Mouse (Mus musculus) C2C12 (cell line): ENCODE results near the gene Tmem45a2. TPM values are rescaled to one million over a fixed set of nuclear protein-coding genes. Genes with fewer than 3 reads are reported as not detected.

Source experiments
- H3K27me3 ChIP-seq: one replicate; pipeline ENCODE4 v1.6.1; 2011; ENCODE audit not compliant: control insufficient read depth, insufficient read depth, insufficient read length
- H3K36me3 ChIP-seq: one replicate; pipeline ENCODE4 v1.6.1; 2011; ENCODE audit not compliant: control insufficient read depth, insufficient read depth
- H3K4me3 ChIP-seq: one replicate; pipeline ENCODE4 v1.5.1; 2011; ENCODE audit warnings: mild to moderate bottlenecking, control low read depth; ENCODE audit not compliant: poor library complexity, insufficient read depth, severe bottlenecking
- H3K79me2 ChIP-seq: one replicate; pipeline ENCODE4 v1.6.1; 2011; ENCODE audit not compliant: control insufficient read depth, insufficient read depth
- H3K79me3 ChIP-seq: one replicate; pipeline ENCODE4 v1.6.1; 2011; ENCODE audit warnings: low read depth, control low read depth
- H3ac ChIP-seq: one replicate; pipeline ENCODE3; 2011; ENCODE audit warnings: low read depth; ENCODE audit not compliant: control insufficient read depth, insufficient read length
- CEBPB ChIP-seq: IDR thresholded peaks from one replicate; pipeline ENCODE4 v1.6.1; 2011; ENCODE audit warnings: low read depth, mild to moderate bottlenecking, control low read depth, moderate library complexity
- CTCF ChIP-seq: IDR thresholded peaks from one replicate; pipeline ENCODE4 v1.5.1; 2011; ENCODE audit not compliant: control insufficient read depth, insufficient read depth, insufficient read length
- FOSL1 ChIP-seq: IDR thresholded peaks from one replicate; pipeline ENCODE4 v1.8.0; 2011; ENCODE audit warnings: mild to moderate bottlenecking, low read length; ENCODE audit not compliant: poor library complexity, insufficient read depth, severe bottlenecking
- MAX ChIP-seq: IDR thresholded peaks from one replicate; pipeline ENCODE4 v1.6.1; 2011; ENCODE audit warnings: mild to moderate bottlenecking, control low read depth
- MYOD1 ChIP-seq: IDR thresholded peaks from one replicate; pipeline ENCODE4 v1.6.1; 2011; ENCODE audit warnings: low read depth; ENCODE audit not compliant: control insufficient read depth, insufficient read length
- MYOG ChIP-seq: IDR thresholded peaks from one replicate; pipeline ENCODE4 v1.6.1; 2011; ENCODE audit not compliant: control insufficient read depth, insufficient read length; ENCODE audit errors: extremely low read depth
- USF1 ChIP-seq: IDR thresholded peaks from one replicate; pipeline ENCODE4 v1.6.1; 2011; ENCODE audit warnings: low read depth, mild to moderate bottlenecking, control low read depth, moderate library complexity
- long read RNA-seq, 2 experiments: library from polyadenylated mRNA; unstranded; transcript quantifications; one replicate each; pipeline ENCODE4 v2.0.0; 2019 to 2020
- polyA plus RNA-seq: library from polyadenylated mRNA; unstranded; fragments of >200 nt; fragmentation: generic; extraction: Trizol; gene quantifications from one replicate; pipeline ENCODE4 v1.2.1, GENCODE M21; 2012; ENCODE audit warnings: missing spikeins

Gene Tmem45a2
- polyA plus RNA-seq = not detected
- long read RNA-seq, experiment 1 = 0 reads
- long read RNA-seq, experiment 2 = 0 reads

DNA sequence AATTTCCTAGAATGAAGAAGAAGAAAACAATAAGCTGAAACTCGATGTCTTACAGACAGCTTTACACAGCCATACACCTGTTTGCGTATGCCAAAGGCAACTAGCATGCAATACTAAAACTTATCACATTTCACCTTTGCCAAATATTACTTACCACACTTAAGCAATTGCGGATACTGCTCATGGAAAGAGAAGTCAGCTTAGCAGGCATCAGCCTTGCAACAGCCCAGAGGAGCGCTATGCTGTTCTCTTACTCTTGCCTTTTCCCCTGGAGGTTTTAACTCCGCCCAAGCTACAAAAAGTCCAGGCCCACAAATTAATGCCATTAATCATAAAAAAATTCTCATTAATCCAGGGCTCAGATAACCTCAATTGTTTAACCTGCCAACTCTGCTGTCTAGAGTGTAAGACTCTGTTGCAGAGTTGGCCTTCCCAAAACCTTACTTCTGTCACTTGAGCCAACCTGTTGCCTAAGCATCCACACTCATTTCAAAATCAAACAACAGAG is at the start of gene Tmem45a2:
Gene Tmem45a2, minus strand, starts transcription at position 241 of the 508 bp plus-strand sequence.
- TF ChIP-seq MYOG = no peak
- no peak for TF ChIP-seq CEBPB
- no peak for TF ChIP-seq FOSL1
- TF ChIP-seq MAX = no peak
- no peak for TF ChIP-seq CTCF
- TF ChIP-seq USF1 = no peak
- TF ChIP-seq MYOD1 = no peak
- Histone ChIP-seq H3K79me3 (no peaks in the 10 kb centered on the region), H3K4me3 (no peak within 1 kb of the TSS), H3K79me2 (no peaks in the 10 kb centered on the region), H3ac (no peak within 1 kb of the TSS), H3K36me3 (no peaks in the 10 kb centered on the region), H3K27me3 (peaks cover 5% of the 10 kb centered on the region)

DNA sequence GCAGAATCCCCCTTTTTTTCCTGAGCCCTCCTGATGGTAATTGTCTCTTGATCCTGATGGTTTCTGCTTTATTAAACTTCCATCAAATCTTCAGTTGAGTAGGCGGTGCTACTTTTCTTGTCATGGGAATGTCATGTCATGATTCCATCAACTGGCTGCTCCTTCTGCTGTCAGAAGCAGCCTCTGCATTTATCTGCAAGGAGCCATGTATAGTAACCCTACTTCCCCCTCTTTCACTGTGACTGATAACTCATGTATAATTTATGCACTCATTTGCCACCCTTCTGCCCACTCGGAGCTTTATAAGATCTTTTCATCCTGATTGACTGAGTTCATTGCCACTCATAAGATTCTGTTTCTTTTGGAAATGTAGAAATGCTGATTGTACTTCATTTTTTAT is 46.4 kb upstream of the Tmem45a2 start:
- H3ac ChIP-seq = no peak overlapping the region
- peaks cover 5% of the 10 kb centered on the region for H3K27me3 ChIP-seq
- H3K4me3 ChIP-seq = no peak overlapping the region
- H3K36me3 ChIP-seq = no peaks in the 10 kb centered on the region
- H3K79me2 ChIP-seq = peaks cover 11% of the 10 kb centered on the region
- peaks cover 7% of the 10 kb centered on the region for H3K79me3 ChIP-seq
- TF ChIP-seq MYOG (no peak), FOSL1 (no peak), MAX (no peak), USF1 (no peak), CEBPB (no peak), MYOD1 (no peak), CTCF (no peak)

DNA sequence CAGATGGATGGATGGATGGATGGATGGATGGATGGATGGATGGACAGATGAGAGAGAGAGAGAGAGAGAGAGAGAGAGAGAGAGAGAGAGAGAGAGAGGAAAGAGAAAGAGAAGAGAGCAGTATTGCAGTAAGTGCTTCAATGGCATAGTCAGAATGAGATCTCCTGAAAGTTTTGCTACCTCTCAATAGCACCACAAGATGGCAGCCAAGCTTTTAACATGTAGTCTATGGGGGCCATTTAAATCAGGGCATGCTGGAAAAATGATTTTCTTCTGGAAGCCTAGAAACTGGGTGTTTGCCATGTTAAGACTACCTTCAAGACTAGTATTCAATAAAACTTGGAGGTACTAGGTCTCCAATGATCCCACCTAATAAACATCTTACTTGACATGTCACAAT is 44.9 kb upstream of the Tmem45a2 start:
- H3K36me3 ChIP-seq = no peaks in the 10 kb centered on the region
- H3ac ChIP-seq = no peak overlapping the region
- no peaks in the 10 kb centered on the region for H3K79me2 ChIP-seq
- peaks cover 9% of the 10 kb centered on the region for H3K27me3 ChIP-seq
- no peaks in the 10 kb centered on the region for H3K79me3 ChIP-seq
- H3K4me3 ChIP-seq = no peak overlapping the region
- TF ChIP-seq USF1 (no peak), MAX (no peak), CEBPB (no peak), FOSL1 (no peak), CTCF (no peak), MYOD1 (no peak), MYOG (no peak)

DNA sequence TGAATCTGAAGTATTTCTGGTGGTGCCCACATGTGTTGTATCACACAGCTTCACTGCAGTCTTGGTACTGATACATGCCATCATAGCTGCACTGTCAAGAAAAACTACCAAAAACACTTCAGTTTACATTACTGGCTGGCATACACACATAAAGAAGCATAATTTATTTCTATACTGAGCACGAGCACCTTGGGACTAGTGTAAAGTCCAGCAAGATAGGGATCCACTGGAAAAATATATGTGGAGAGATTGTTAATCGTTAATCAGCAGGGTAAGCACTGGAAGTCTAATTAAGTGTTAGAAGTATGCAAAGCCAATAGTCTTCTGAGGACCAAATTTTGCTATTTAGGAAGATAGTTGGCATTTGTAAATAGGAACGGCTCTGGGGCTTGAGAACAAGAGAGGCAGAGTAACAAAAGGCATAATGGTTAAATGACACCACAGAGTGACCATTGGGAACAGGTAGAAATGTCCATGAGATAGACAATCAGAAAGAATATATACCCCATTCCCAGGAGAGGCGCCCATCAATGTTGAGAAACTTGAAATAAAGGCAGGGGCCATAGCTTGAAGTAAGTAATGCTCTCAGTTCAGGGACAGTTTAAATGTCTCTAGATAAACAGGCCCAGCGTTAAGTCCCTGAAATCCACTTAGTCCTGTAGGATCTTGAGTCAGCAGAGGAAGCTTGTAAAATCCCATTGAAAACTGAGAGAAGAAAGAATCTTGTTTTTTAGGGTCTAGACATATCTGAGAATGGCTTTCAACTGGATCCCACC is 35.2 kb upstream of the Tmem45a2 start:
- Histone ChIP-seq H3K36me3 (no peaks in the 10 kb centered on the region), H3K79me2 (no peaks in the 10 kb centered on the region), H3ac (no peak overlapping the region), H3K27me3 (no peaks in the 10 kb centered on the region), H3K4me3 (no peak overlapping the region), H3K79me3 (no peaks in the 10 kb centered on the region)
- TF ChIP-seq FOSL1 (no peak), MYOD1 (no peak), USF1 (no peak), MAX (no peak), CTCF (no peak)

DNA sequence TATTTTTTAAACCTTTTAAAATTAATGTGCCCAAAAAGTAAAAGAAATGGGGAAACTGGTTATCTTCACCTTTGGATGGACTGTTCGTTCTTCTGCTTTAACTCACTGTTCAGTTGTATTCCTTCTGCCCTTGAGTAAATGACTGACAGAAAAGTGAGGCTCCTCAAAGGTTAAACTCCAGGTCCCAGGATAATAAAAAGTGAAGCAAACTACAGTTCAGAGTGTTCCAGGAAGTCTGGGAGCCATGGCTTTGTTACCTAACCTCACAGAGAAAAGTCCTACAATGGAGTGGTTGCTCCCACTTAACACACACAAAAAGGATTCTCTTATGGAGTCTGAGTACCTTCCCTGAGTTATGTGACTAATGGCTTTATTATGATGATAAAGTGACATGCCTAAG is 30.0 kb upstream of the Tmem45a2 start:
- peaks cover 8% of the 10 kb centered on the region for H3K27me3 ChIP-seq
- no peak overlapping the region for H3K4me3 ChIP-seq
- TF ChIP-seq FOSL1 (no peak), CEBPB (no peak), MAX (no peak), USF1 (no peak), MYOD1 (no peak), CTCF (no peak), MYOG (no peak)

DNA sequence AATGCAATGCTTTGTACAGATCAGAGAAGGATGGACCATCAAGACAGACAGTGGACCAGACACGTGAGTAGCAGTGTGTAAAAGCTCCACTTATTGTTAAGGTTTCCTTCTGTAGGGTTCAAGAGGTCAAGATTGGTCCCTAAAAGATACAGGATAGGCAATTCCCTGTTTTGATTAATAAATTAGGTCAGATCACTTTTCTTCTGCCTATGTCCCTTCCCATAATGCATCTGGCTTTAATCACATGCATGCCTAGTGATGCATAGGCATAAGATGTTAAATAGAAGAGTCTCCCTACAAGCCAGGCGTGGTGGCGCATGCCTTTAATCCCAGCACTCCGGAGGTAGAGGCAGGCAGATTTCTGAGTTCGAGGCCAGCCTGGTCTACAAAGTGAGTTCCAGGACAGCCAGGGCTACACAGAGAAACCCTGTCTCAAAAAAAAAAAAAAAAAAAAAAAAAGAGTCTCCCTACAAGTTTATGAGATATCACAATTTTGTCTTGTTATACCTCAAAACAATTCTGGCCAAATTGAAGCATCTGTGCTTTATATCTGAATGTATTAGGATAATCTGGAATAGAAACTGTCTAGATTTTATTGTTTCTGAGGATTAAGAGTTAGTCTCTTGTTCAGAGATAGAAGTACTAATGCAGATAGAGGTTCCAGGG is 28.5 kb upstream of the Tmem45a2 start:
- TF ChIP-seq FOSL1 (no peak), CTCF (no peak), MYOG (no peak), CEBPB (no peak), MYOD1 (no peak), USF1 (no peak), MAX (no peak)
- Histone ChIP-seq H3ac (no peak overlapping the region), H3K36me3 (no peaks in the 10 kb centered on the region), H3K27me3 (peaks cover 8% of the 10 kb centered on the region), H3K79me3 (no peaks in the 10 kb centered on the region), H3K4me3 (no peak overlapping the region), H3K79me2 (no peaks in the 10 kb centered on the region)

More for the DNA sequence above, 30.0 kb upstream of the Tmem45a2 start:
- no peaks in the 10 kb centered on the region for H3K36me3 ChIP-seq
- no peaks in the 10 kb centered on the region for H3K79me2 ChIP-seq
- H3ac ChIP-seq = no peak overlapping the region
- H3K79me3 ChIP-seq = no peaks in the 10 kb centered on the region
